Mouse (Mus musculus) cerebellum, adult 2 months (tissue): ENCODE results near the gene Itpr1.

Experiments used
- CTCF ChIP-seq: fragments of 200-500 bp; IDR thresholded peaks from 2 replicates; pipeline ENCODE4 v1.5.1; 2011; ENCODE audit warnings: low read depth, mild to moderate bottlenecking, control low read depth, low read length, moderate library complexity, borderline replicate concordance; ENCODE audit not compliant: insufficient read depth
- POLR2A ChIP-seq: fragments of 200-500 bp; IDR thresholded peaks from 2 replicates; pipeline ENCODE4 v1.6.1; 2011; ENCODE audit warnings: low read length, control low read depth, borderline replicate concordance; ENCODE audit not compliant: insufficient read depth

GRCm38 (mm10) chr6:108226230-108226629 lies 13.3 kb downstream of the Itpr1 start:
- TF ChIP-seq POLR2A (no peak), CTCF (no peak)
